Mouse (Mus musculus): ENCODE data around the gene Olfr538. TPM values are rescaled to one million over a fixed set of nuclear protein-coding genes. Genes with fewer than 3 reads are reported as not detected.
"Not testable (repeated sequence)": the region's sequence is repeated elsewhere in the genome, so short reads cannot be mapped to it uniquely, and the experiment has no call there.

Gene Olfr538
- polyA plus RNA-seq (2014; fragmentation: Nextera tagmentation; extraction: Ambion mirVana), result not detected in 2 replicates

DNA sequence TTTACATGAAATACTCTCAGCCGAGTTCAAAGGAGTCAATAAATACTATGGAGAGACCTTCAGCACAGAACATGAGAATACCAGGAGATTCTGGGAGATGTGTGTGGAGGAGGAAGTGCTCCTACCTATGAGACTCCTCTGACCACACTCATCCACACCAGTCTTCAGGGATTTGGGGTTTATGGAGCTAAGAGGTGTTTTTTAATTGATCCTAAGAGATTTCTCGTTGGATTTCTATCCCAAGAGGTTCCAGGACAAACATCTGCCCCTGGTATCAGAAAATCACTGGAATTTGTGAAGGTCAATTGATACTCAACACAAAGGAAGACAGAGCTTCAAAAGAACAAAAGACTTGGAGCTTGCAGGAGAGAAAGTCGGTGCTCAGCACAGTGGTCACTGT is at the start of gene Olfr538:
Gene Olfr538, plus strand, starts transcription at position 301 of the 400 bp plus-strand sequence.
- no peak for ATAC-seq (ENCODE audit: low FRiP score, low TSS enrichment)
- Histone ChIP-seq H3K36me3 (ENCODE audit: control insufficient read depth, insufficient read depth, low read length) (no peaks in the 10 kb centered on the region), H3K9ac (ENCODE audit: low read depth, low read length) (no peak within 1 kb of the TSS)

DNA sequence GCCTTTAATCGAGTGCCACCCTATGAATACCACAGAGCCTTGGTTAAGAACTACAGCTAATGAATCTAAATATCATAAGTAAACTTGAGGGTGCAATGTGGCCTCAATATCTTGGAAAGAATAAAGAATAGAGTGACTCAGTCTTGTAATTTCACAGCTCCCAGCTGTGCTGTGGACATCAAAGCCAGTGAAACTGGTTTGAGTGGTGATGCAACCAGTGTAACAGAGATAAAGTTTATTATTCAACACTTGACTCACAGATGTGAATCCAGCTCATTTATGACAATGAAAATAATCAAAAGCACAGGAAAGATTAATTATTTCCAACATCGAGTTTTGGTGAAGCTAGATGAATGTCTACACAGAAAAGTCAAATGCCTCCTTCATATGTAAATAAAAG is 27.9 kb upstream of the Olfr538 start:
- H3K27ac ChIP-seq (ENCODE audit: low read depth, low read length), result no peak overlapping the region
- no peak overlapping the region for H3K9ac ChIP-seq (ENCODE audit: low read depth, low read length)
- no peak for ATAC-seq (ENCODE audit: low FRiP score, low TSS enrichment)
- no peak overlapping the region for H3K4me2 ChIP-seq (replicated peaks; ENCODE audit: low read depth, low read length)
- H3K36me3 ChIP-seq (ENCODE audit: control insufficient read depth, insufficient read depth, low read length), result no peaks in the 10 kb centered on the region
- no peak overlapping the region for H3K4me3 ChIP-seq (ENCODE audit: low read length)
- H3K27me3 ChIP-seq (ENCODE audit: control insufficient read depth, insufficient read depth, low read length), result no peaks in the 10 kb centered on the region
- WGBS, result 79% methylated on average over 2 of the region's 2 CpGs
- no peaks in the 10 kb centered on the region for H3K9me3 ChIP-seq (ENCODE audit: control insufficient read depth, low read length)
- no peaks in the 10 kb centered on the region for H3K4me1 ChIP-seq (ENCODE audit: control insufficient read depth, insufficient read depth, low read length)

More for the DNA sequence above, at the start of gene Olfr538:
- Histone ChIP-seq H3K4me3 (ENCODE audit: low read length) (no peak within 1 kb of the TSS), H3K4me1 (ENCODE audit: control insufficient read depth, insufficient read depth, low read length) (no peaks in the 10 kb centered on the region), H3K4me2 (replicated peaks; ENCODE audit: low read depth, low read length) (no peak within 1 kb of the TSS), H3K9me3 (ENCODE audit: control insufficient read depth, low read length) (no peaks in the 10 kb centered on the region), H3K27ac (ENCODE audit: low read depth, low read length) (no peak within 1 kb of the TSS), H3K27me3 (ENCODE audit: control insufficient read depth, insufficient read depth, low read length) (no peaks in the 10 kb centered on the region)
- 64% methylated on average over 3 of the region's 3 CpGs for WGBS

DNA sequence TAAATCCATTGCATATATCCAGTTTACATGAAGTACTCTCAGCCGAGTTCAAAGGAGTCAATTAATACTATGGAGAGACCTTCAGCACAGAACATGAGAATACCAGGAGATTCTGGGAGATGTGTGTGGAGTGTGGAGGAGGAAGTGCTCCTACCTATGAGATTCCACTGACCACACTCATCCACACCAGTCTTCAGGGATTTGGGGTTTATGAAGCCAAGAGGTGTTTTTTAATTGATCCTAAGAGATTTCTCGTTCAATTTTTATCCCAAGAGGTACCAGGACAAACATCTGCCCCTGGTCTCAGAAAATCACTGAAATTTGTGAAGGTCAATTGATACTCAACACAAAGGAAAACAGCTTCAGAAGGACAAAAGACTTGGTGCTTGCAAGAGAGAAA is 33.3 kb downstream of the Olfr538 start, which contains the start of gene Olfr46:
Gene Olfr46, plus strand, starts transcription at position 301 of the 400 bp plus-strand sequence.
- not testable (repeated sequence) for H3K9ac ChIP-seq (ENCODE audit: low read depth, low read length); H3K27me3 ChIP-seq (ENCODE audit: control insufficient read depth, insufficient read depth, low read length); H3K36me3 ChIP-seq (ENCODE audit: control insufficient read depth, insufficient read depth, low read length); ATAC-seq (ENCODE audit: low FRiP score, low TSS enrichment); H3K9me3 ChIP-seq (ENCODE audit: control insufficient read depth, low read length); H3K27ac ChIP-seq (ENCODE audit: low read depth, low read length); H3K4me3 ChIP-seq (ENCODE audit: low read length); H3K4me1 ChIP-seq (ENCODE audit: control insufficient read depth, insufficient read depth, low read length); H3K4me2 ChIP-seq (replicated peaks; ENCODE audit: low read depth, low read length)
- WGBS, result 78% methylated on average over 2 of the region's 2 CpGs

Other genes starting within 250 kb of the Olfr538 start
- not detected in 2 replicates for gene Olfr525, start 247.0 kb upstream of the Olfr538 start, polyA plus RNA-seq (2014; fragmentation: Nextera tagmentation; extraction: Ambion mirVana)
- not detected in 2 replicates for gene Olfr527, start 233.9 kb upstream of the Olfr538 start, polyA plus RNA-seq (2014; fragmentation: Nextera tagmentation; extraction: Ambion mirVana)
- gene Olfr60, start 206.2 kb upstream of the Olfr538 start, polyA plus RNA-seq (2014; fragmentation: Nextera tagmentation; extraction: Ambion mirVana), result not detected in 2 replicates
- gene Olfr530, start 191.6 kb upstream of the Olfr538 start, polyA plus RNA-seq (2014; fragmentation: Nextera tagmentation; extraction: Ambion mirVana), result not detected in 2 replicates
- gene Olfr531, start 165.0 kb upstream of the Olfr538 start, polyA plus RNA-seq (2014; fragmentation: Nextera tagmentation; extraction: Ambion mirVana), result not detected in 2 replicates
- not detected in 2 replicates for gene Olfr532, start 146.2 kb upstream of the Olfr538 start, polyA plus RNA-seq (2014; fragmentation: Nextera tagmentation; extraction: Ambion mirVana)
- not detected in 2 replicates for gene Olfr533, start 104.5 kb upstream of the Olfr538 start, polyA plus RNA-seq (2014; fragmentation: Nextera tagmentation; extraction: Ambion mirVana)
- gene Olfr535, start 83.7 kb upstream of the Olfr538 start, polyA plus RNA-seq (2014; fragmentation: Nextera tagmentation; extraction: Ambion mirVana), result not detected in 2 replicates
- gene Olfr536, start 60.5 kb upstream of the Olfr538 start, polyA plus RNA-seq (2014; fragmentation: Nextera tagmentation; extraction: Ambion mirVana), result not detected in 2 replicates
- gene Olfr46, start 33.4 kb downstream of the Olfr538 start, polyA plus RNA-seq (2014; fragmentation: Nextera tagmentation; extraction: Ambion mirVana), result not detected in 2 replicates
- not detected in 2 replicates for gene Olfr61, start 61.1 kb downstream of the Olfr538 start, polyA plus RNA-seq (2014; fragmentation: Nextera tagmentation; extraction: Ambion mirVana)
- gene Olfr53, start 78.6 kb downstream of the Olfr538 start, polyA plus RNA-seq (2014; fragmentation: Nextera tagmentation; extraction: Ambion mirVana), result not detected in 2 replicates
- gene Olfr539, start 92.0 kb downstream of the Olfr538 start, polyA plus RNA-seq (2014; fragmentation: Nextera tagmentation; extraction: Ambion mirVana), result not detected in 2 replicates
- not detected in 2 replicates for gene Olfr45, start 114.1 kb downstream of the Olfr538 start, polyA plus RNA-seq (2014; fragmentation: Nextera tagmentation; extraction: Ambion mirVana)
- gene Olfr541, start 129.4 kb downstream of the Olfr538 start, polyA plus RNA-seq (2014; fragmentation: Nextera tagmentation; extraction: Ambion mirVana), result not detected in 2 replicates
- 0.12 TPM in 1 of 2 replicates, not detected in the other for gene Cyp2e1, start 195.9 kb downstream of the Olfr538 start, polyA plus RNA-seq (2014; fragmentation: Nextera tagmentation; extraction: Ambion mirVana)
- 0.28 TPM in 1 of 2 replicates, not detected in the other for gene Syce1, start 220.0 kb downstream of the Olfr538 start, polyA plus RNA-seq (2014; fragmentation: Nextera tagmentation; extraction: Ambion mirVana)

Data from kidney, embryonic 14.5 days (tissue).